Mouse (Mus musculus): ENCODE measurements around the gene Pramel7.

DNA sequence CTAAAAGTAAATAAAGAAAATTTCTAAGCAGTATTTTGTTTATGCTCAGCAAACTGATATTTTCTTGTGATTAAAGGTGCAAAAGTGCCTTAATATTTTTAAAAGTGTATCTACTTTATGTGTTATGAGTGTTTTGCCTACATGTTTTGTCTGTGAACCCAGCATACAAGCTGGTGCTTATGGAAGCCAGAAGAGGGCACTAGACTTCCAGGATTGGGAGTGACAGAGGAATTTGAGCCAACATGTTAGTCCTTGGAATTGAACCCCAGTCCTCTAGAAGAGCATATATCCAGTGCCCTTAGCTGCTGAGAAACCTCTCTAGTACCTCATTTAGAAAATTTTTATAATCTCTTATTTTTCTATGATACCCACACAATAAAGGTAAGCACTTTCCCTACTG, 16.7 kb downstream of the Pramel7 start:
- TF ChIP-seq CTCF (conservative IDR thresholded peaks at IDR 0.05; ENCODE audit: insufficient read depth, insufficient read length, low read depth, low read length), result peak; percentile 30; the same call in 1 of the 2 replicates
- TF ChIP-seq POLR2A (IDR thresholded peaks at IDR 0.05; ENCODE audit: low read depth, low read length), result no peak
